Mouse (Mus musculus): ENCODE results near the gene Smim11.

- no peak for TF ChIP-seq CTCF (IDR thresholded peaks at IDR 0.05; ENCODE audit: borderline replicate concordance, insufficient read depth, low read length)
- no peak for TF ChIP-seq POLR2A (IDR thresholded peaks at IDR 0.05; ENCODE audit: low read depth, low read length)
These were observed 55.9 kb downstream of the Smim11 start for GRCm38 (mm10) chr16:92357023-92357422.
